Mouse (Mus musculus): Measurements from ENCODE around the gene Arhgap15. TPM values are rescaled to one million over a fixed set of nuclear protein-coding genes. Genes with fewer than 3 reads are reported as not detected.

Arhgap15 gene
- polyA plus RNA-seq, 2 experiments: 2.5 to 5.6 TPM

DNA sequence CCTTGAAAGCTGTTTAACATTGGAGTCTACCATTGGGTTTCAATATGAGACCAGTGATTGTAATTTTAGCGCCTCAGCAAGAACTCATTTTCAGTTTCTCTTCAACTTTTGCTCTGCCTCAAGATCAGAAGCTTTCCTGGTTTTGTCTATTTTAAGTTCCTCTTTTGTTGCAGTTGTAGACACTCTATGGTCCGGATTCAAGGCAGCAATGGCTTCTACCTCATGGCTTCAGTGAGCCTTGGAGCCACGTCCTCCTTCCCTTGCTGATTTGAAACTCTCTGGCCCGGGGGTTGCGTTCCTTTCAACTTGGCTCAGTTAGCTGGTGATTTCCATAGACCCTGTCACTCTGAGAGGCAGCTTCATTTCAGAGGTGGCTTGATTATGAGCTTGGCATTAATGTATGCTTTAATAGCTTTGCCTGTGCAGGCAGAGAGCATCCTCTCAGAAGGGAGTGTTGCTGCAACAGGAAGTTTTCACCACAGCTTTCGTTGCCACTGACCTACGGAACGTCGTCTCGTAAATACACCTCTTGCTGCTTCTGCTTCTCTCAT lies 10.0 kb upstream of the Arhgap15 start:
- Histone ChIP-seq H3K4me2 (ENCODE audit: low read depth) (no peak overlapping the region; the same call in 1 of the 2 replicates), H3K27ac (no peak overlapping the region), H3K4me1 (replicated peaks; ENCODE audit: control insufficient read depth in 2 of 2, insufficient read depth in 2 of 2, low read length in 1 of 2) (peaks cover 0 to 15% of the 10 kb centered on the region in 2 experiments; a peak in 3 of 4 replicates), H3K36me3 (replicated peaks; ENCODE audit: control insufficient read depth, insufficient read depth, low read depth) (no peaks in the 10 kb centered on the region), H3K9me3 (ENCODE audit: control insufficient read depth, low read length) (no peaks in the 10 kb centered on the region), H3K9ac (replicated peaks) (no peak overlapping the region), H3K27me3 (ENCODE audit: control insufficient read depth, insufficient read depth, low read length) (no peaks in the 10 kb centered on the region), H3K4me3 (ENCODE audit: insufficient read depth in 1 of 2, low read depth in 2 of 2, low read length in 2 of 2) (no peak overlapping the region)
- ATAC-seq (ENCODE audit: insufficient read depth): no peak
- no peak for DNase-seq (ENCODE audit: low read depth in 3 of 3, low spot score in 3 of 3)
- no peak for TF ChIP-seq CTCF (IDR thresholded peaks at IDR 0.05; ENCODE audit: low read depth)
- no peak for TF ChIP-seq EP300 (IDR thresholded peaks at IDR 0.05; ENCODE audit: low read depth)
- 27% methylated on average over 10 of the region's 10 CpGs for WGBS (ENCODE audit: insufficient replicate concordance)

- Histone ChIP-seq H3K27me3 (ENCODE audit: control insufficient read depth, insufficient read depth, low read length) (no peaks in the 10 kb centered on the region), H3K9me3 (ENCODE audit: control insufficient read depth, low read length) (no peaks in the 10 kb centered on the region), H3K9ac (replicated peaks) (no peak overlapping the region), H3K4me3 (ENCODE audit: insufficient read depth in 1 of 2, low read depth in 2 of 2, low read length in 2 of 2) (no peak overlapping the region), H3K4me2 (ENCODE audit: low read depth) (peak overlapping the region; percentile 20), H3K27ac (no peak overlapping the region), H3K36me3 (replicated peaks; ENCODE audit: control insufficient read depth, insufficient read depth, low read depth) (no peaks in the 10 kb centered on the region), H3K4me1 (replicated peaks; ENCODE audit: control insufficient read depth in 2 of 2, insufficient read depth in 2 of 2, low read length in 1 of 2) (peaks cover 0 to 15% of the 10 kb centered on the region in 2 experiments; a peak in 3 of 4 replicates)
- DNase-seq (ENCODE audit: low read depth in 3 of 3, low spot score in 3 of 3): peak; percentile 7 to 27 (median 19)
- TF ChIP-seq CTCF (IDR thresholded peaks at IDR 0.05; ENCODE audit: low read depth): no peak
- peak; percentile 18; the same call in 1 of the 2 replicates for TF ChIP-seq EP300 (IDR thresholded peaks at IDR 0.05; ENCODE audit: low read depth)
- peak; percentile 74 for ATAC-seq (ENCODE audit: insufficient read depth)
- 24% methylated on average over 9 of the region's 9 CpGs for WGBS (ENCODE audit: insufficient replicate concordance)
These were observed 9.3 kb upstream of the Arhgap15 start for GRCm38 (mm10) chr2:43739190-43739818.

GRCm38 (mm10) chr2:43749321-43749720 lies 697 bp downstream of the Arhgap15 start:
- Histone ChIP-seq H3K27me3 (ENCODE audit: control insufficient read depth, insufficient read depth, low read length) (no peaks in the 10 kb centered on the region), H3K4me2 (ENCODE audit: low read depth) (peak overlapping the region; percentile 54), H3K36me3 (replicated peaks; ENCODE audit: control insufficient read depth, insufficient read depth, low read depth) (no peaks in the 10 kb centered on the region), H3K4me3 (ENCODE audit: insufficient read depth in 1 of 2, low read depth in 2 of 2, low read length in 2 of 2) (peak overlapping the region in 1 of 2 experiments; percentile 34; a peak in 2 of 4 replicates), H3K27ac (no peak overlapping the region), H3K9me3 (ENCODE audit: control insufficient read depth, low read length) (no peaks in the 10 kb centered on the region), H3K9ac (replicated peaks) (peak overlapping the region; percentile 28), H3K4me1 (replicated peaks; ENCODE audit: control insufficient read depth in 2 of 2, insufficient read depth in 2 of 2, low read length in 1 of 2) (peaks cover 3 to 15% of the 10 kb centered on the region in 2 experiments; a peak in 3 of 4 replicates)
- no peak for DNase-seq (ENCODE audit: low read depth in 3 of 3, low spot score in 3 of 3)
- ATAC-seq (ENCODE audit: insufficient read depth): no peak
- WGBS (ENCODE audit: insufficient replicate concordance): 13% methylated on average over 3 of the region's 3 CpGs
- TF ChIP-seq CTCF (IDR thresholded peaks at IDR 0.05; ENCODE audit: low read depth): no peak
- no peak for TF ChIP-seq EP300 (IDR thresholded peaks at IDR 0.05; ENCODE audit: low read depth)

DNA sequence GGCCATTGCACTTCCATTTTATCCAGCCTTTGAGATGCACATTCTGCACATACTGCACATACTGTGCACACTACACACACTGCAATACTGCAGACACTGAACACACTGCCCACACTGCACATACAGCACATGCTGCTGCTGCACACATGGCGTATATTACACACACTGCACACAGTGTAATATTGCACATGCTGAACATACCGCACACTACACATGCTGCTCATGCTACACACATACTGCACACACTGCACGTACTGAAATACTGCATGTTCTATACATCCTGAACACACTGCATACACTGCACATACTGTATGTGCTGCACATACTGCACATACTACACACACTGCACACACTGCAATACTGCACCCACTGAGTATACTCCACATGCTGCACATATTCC lies 7.3 kb downstream of the Arhgap15 start:
- TF ChIP-seq CTCF (IDR thresholded peaks at IDR 0.05; ENCODE audit: low read depth): no peak
- no peak for TF ChIP-seq EP300 (IDR thresholded peaks at IDR 0.05; ENCODE audit: low read depth)
- DNase-seq (ENCODE audit: low read depth in 3 of 3, low spot score in 3 of 3) (no peak), ATAC-seq (ENCODE audit: insufficient read depth) (no peak)
- no peak overlapping the region for H3K9ac ChIP-seq (replicated peaks)
- H3K27me3 ChIP-seq (ENCODE audit: control insufficient read depth, insufficient read depth, low read length): no peaks in the 10 kb centered on the region
- H3K36me3 ChIP-seq (replicated peaks; ENCODE audit: control insufficient read depth, insufficient read depth, low read depth): no peaks in the 10 kb centered on the region
- peaks cover 0 to 2% of the 10 kb centered on the region in 2 experiments; a peak in 1 of 4 replicates for H3K4me1 ChIP-seq (replicated peaks; ENCODE audit: control insufficient read depth in 2 of 2, insufficient read depth in 2 of 2, low read length in 1 of 2)
- H3K4me2 ChIP-seq (ENCODE audit: low read depth): no peak overlapping the region
- H3K4me3 ChIP-seq (ENCODE audit: insufficient read depth in 1 of 2, low read depth in 2 of 2, low read length in 2 of 2): no peak overlapping the region
- 78% methylated on average over 3 of the region's 3 CpGs for WGBS (ENCODE audit: insufficient replicate concordance)
- no peak overlapping the region for H3K27ac ChIP-seq
- no peaks in the 10 kb centered on the region for H3K9me3 ChIP-seq (ENCODE audit: control insufficient read depth, low read length)

- Histone ChIP-seq H3K4me3 (ENCODE audit: insufficient read depth in 1 of 2, low read depth in 2 of 2, low read length in 2 of 2) (no peak overlapping the region), H3K4me2 (ENCODE audit: low read depth) (no peak overlapping the region), H3K4me1 (replicated peaks; ENCODE audit: control insufficient read depth in 2 of 2, insufficient read depth in 2 of 2, low read length in 1 of 2) (no peaks in the 10 kb centered on the region), H3K9ac (replicated peaks) (no peak overlapping the region), H3K27me3 (ENCODE audit: control insufficient read depth, insufficient read depth, low read length) (no peaks in the 10 kb centered on the region), H3K36me3 (replicated peaks; ENCODE audit: control insufficient read depth, insufficient read depth, low read depth) (no peaks in the 10 kb centered on the region), H3K27ac (no peak overlapping the region), H3K9me3 (ENCODE audit: control insufficient read depth, low read length) (no peaks in the 10 kb centered on the region)
- TF ChIP-seq CTCF (IDR thresholded peaks at IDR 0.05; ENCODE audit: low read depth): no peak
- no peak for TF ChIP-seq EP300 (IDR thresholded peaks at IDR 0.05; ENCODE audit: low read depth)
- ATAC-seq (ENCODE audit: insufficient read depth) (no peak), DNase-seq (ENCODE audit: low read depth in 3 of 3, low spot score in 3 of 3) (no peak)
- 70% methylated on average over 2 of the region's 2 CpGs for WGBS (ENCODE audit: insufficient replicate concordance)
These were observed 8.0 kb downstream of the Arhgap15 start for GRCm38 (mm10) chr2:43756626-43757025.
